Mouse (Mus musculus) small intestine, adult 2 months (tissue): ENCODE results near the gene Fank1. TPM values are rescaled to one million over a fixed set of nuclear protein-coding genes. Genes with fewer than 3 reads are reported as not detected.

Experiments used
- H3K27ac ChIP-seq: fragments of 200-500 bp; 2 replicates; pipeline ENCODE4 v1.5.1; 2012; ENCODE audit warnings: low read depth, low read length, control low read depth, inconsistent platforms; ENCODE audit not compliant: insufficient read depth
- H3K27me3 ChIP-seq: fragments of 200-500 bp; 2 replicates; pipeline ENCODE4 v1.6.1; 2012; ENCODE audit warnings: mild to moderate bottlenecking, moderate library complexity, low read length, inconsistent platforms; ENCODE audit not compliant: control insufficient read depth, insufficient read depth
- H3K36me3 ChIP-seq: fragments of 200-500 bp; 2 replicates; pipeline ENCODE4 v1.6.1; 2012; ENCODE audit warnings: mild to moderate bottlenecking, low read length, control low read depth, inconsistent platforms; ENCODE audit not compliant: control insufficient read depth, insufficient read depth
- H3K4me1 ChIP-seq: fragments of 200-500 bp; 2 replicates; pipeline ENCODE4 v1.6.1; 2012; ENCODE audit warnings: low read length, inconsistent platforms, mixed read lengths; ENCODE audit not compliant: control insufficient read depth, insufficient read depth, insufficient read length
- H3K4me3 ChIP-seq: fragments of 200-500 bp; 2 replicates; pipeline ENCODE4 v1.5.1; 2012; ENCODE audit warnings: low read depth, mild to moderate bottlenecking, control low read depth, inconsistent platforms, low read length, moderate library complexity
- CTCF ChIP-seq: fragments of 200-500 bp; IDR thresholded peaks from 2 replicates; pipeline ENCODE4 v1.5.1; 2012; ENCODE audit warnings: low read depth, mild to moderate bottlenecking, control low read depth, inconsistent platforms, low read length, moderate library complexity, mixed read lengths; ENCODE audit not compliant: insufficient replicate concordance, insufficient read length; ENCODE audit errors: extremely low read depth
- POLR2A ChIP-seq: fragments of 200-500 bp; IDR thresholded peaks from 2 replicates; pipeline ENCODE4 v1.6.1; 2012; ENCODE audit warnings: low read depth, mild to moderate bottlenecking, control low read depth, inconsistent platforms, low read length, moderate library complexity
- WGBS: fragments of 180-500 bp; shearing (Covaris S2); methylation state at CpG from one replicate; pipeline ENCODE4 v1.1.7; 2018; 5-methylcytosine and 5-hydroxymethylcytosine counted together
- polyA plus RNA-seq: library from polyadenylated mRNA; depleted of rRNA; stranded (reverse); fragments of >200 nt; gene quantifications from 2 replicates; pipeline ENCODE4 v1.2.3, GENCODE M21; 2012

The Fank1 gene
- polyA plus RNA-seq, 1 experiment = 0.18 TPM

GRCm38 (mm10) chr7:133742530-133743325 lies 33.9 kb upstream of the Fank1 start:
- no peak overlapping the region for H3K4me3 ChIP-seq
- H3K27me3 ChIP-seq = no peaks in the 10 kb centered on the region
- H3K4me1 ChIP-seq = no peaks in the 10 kb centered on the region
- TF ChIP-seq POLR2A = no peak
- no peak for TF ChIP-seq CTCF
- H3K27ac ChIP-seq = no peak overlapping the region
- H3K36me3 ChIP-seq = peaks cover 28% of the 10 kb centered on the region
- 89% methylated on average over 12 of the region's 12 CpGs for WGBS

GRCm38 (mm10) chr7:133743611-133744010 lies 33.0 kb upstream of the Fank1 start:
- Histone ChIP-seq H3K27ac (no peak overlapping the region), H3K4me1 (no peaks in the 10 kb centered on the region), H3K27me3 (no peaks in the 10 kb centered on the region), H3K36me3 (peaks cover 34% of the 10 kb centered on the region), H3K4me3 (no peak overlapping the region)
- TF ChIP-seq CTCF (no peak), POLR2A (no peak)
- WGBS = 79% methylated on average over 4 of the region's 4 CpGs

- Histone ChIP-seq H3K27ac (0 out of 2 replicates have a peak overlapping the region, but pooled peaks have one; percentile 15), H3K4me3 (no peak overlapping the region), H3K36me3 (peaks cover 35% of the 10 kb centered on the region), H3K4me1 (no peaks in the 10 kb centered on the region), H3K27me3 (no peaks in the 10 kb centered on the region)
- WGBS = 60% methylated on average over 1 of the region's 1 CpGs
- TF ChIP-seq POLR2A = no peak
- TF ChIP-seq CTCF = no peak
These were observed 32.5 kb upstream of the Fank1 start for GRCm38 (mm10) chr7:133744209-133744608.

GRCm38 (mm10) chr7:133744701-133745100 lies 32.0 kb upstream of the Fank1 start:
- no peak overlapping the region for H3K4me3 ChIP-seq
- WGBS = 72% methylated on average over 4 of the region's 4 CpGs
- H3K27me3 ChIP-seq = no peaks in the 10 kb centered on the region
- H3K27ac ChIP-seq = 0 out of 2 replicates have a peak overlapping the region, but pooled peaks have one; percentile 15
- TF ChIP-seq POLR2A (no peak), CTCF (no peak)
- H3K4me1 ChIP-seq = no peaks in the 10 kb centered on the region
- peaks cover 35% of the 10 kb centered on the region for H3K36me3 ChIP-seq

GRCm38 (mm10) chr7:133747372-133747771 lies 29.3 kb upstream of the Fank1 start:
- peaks cover 22% of the 10 kb centered on the region for H3K36me3 ChIP-seq
- H3K4me1 ChIP-seq = peaks cover 4% of the 10 kb centered on the region; the same call in 1 of the 2 replicates
- no peak for TF ChIP-seq POLR2A
- TF ChIP-seq CTCF = no peak

GRCm38 (mm10) chr7:133748753-133749152 lies 27.9 kb upstream of the Fank1 start:
- Histone ChIP-seq H3K27ac (0 out of 2 replicates have a peak overlapping the region, but pooled peaks have one; percentile 1), H3K4me1 (peaks cover 4% of the 10 kb centered on the region; the same call in 1 of the 2 replicates), H3K36me3 (peaks cover 17% of the 10 kb centered on the region), H3K4me3 (no peak overlapping the region), H3K27me3 (no peaks in the 10 kb centered on the region)
- TF ChIP-seq CTCF (no peak), POLR2A (no peak)
- 93% methylated on average over 14 of the region's 14 CpGs for WGBS

More at GRCm38 (mm10) chr7:133747372-133747771, 29.3 kb upstream of the Fank1 start:
- no peak overlapping the region for H3K4me3 ChIP-seq
- no peaks in the 10 kb centered on the region for H3K27me3 ChIP-seq
- WGBS = 88% methylated on average over 8 of the region's 8 CpGs
- H3K27ac ChIP-seq = peak overlapping the region; percentile 20

- peaks cover 4% of the 10 kb centered on the region; the same call in 1 of the 2 replicates for H3K4me1 ChIP-seq
- 44% methylated on average over 5 of the region's 5 CpGs for WGBS
- H3K4me3 ChIP-seq = no peak overlapping the region
- peaks cover 22% of the 10 kb centered on the region for H3K36me3 ChIP-seq
- no peak for TF ChIP-seq POLR2A
- TF ChIP-seq CTCF = no peak
- H3K27me3 ChIP-seq = no peaks in the 10 kb centered on the region
- no peak overlapping the region; the same call in 1 of the 2 replicates for H3K27ac ChIP-seq
These were observed 26.0 kb upstream of the Fank1 start for GRCm38 (mm10) chr7:133750666-133751065.
